Mouse (Mus musculus): ENCODE data around the gene Pomp.

The Pomp gene

DNA sequence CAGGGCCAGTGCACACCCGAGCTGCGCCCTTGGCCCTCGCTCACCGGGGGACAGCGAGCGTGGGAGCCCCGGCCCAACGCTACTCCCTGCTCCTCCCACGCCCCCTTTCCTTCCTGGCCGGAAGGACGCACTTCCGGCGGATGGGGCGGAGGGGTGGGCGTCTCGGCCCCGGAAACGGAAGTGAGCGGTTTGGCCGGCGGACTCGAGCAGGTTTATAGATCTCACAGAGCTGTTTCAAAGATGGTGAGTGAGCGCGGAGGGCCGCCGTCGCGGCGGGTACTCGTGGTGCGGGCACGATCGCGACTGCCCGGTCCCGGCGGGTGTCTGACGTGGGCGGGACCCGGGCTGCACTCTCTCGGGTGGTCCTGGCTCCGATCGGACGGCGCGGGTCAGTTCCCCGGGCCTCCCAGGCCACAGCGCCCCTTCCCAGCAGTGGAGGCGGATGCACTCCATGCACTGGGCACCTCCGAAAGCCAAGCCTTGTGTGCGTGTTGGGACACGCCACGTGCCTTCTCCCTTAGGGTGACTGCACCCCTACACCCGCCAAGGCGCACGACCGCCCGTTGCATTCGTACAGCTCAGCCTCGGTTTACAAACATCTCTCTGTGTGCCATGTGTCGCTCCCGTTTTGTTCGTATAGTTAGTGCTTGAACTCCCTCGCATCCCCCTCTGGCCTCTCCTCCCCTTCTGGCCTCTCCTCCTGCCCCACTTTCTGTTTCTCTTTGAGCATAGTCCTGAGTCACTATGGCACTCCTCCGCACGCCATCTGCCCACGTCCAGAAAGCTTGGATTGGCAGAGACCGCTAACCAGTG, at the start of gene Pomp:
Gene Pomp (plus strand): TSS at position 13 of the 813 bp plus-strand sequence.
- peak; percentile 66 to 85 for DNase-seq (ENCODE audit: low spot score in 2 of 2)

- no peak for DNase-seq (ENCODE audit: low spot score in 2 of 2)
These were observed 47.8 kb upstream of the Pomp start for GRCm38 (mm10) chr5:147812255-147813040.

DNA sequence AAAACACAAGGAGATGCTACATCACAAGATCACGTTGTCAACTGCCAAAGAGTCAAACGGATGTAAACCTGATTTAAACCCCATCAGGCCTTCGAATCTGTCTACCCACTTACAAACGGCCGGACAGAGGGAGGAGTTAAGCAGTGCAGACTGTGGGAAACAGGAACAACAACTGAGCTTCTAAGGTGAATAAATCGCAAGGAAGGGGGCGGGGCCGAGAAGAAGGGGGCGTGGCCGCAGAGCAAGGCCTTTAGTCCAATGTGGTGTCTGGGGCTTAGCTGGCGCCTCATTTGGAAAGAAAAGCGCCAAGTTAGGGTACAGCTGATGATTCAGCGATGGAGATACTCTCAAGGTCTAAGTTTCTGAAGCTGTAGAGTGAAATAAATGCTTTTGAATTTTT, 45.3 kb upstream of the Pomp start:
- DNase-seq (ENCODE audit: low spot score in 2 of 2), result no peak

GRCm38 (mm10) chr5:147815592-147815991, 44.7 kb upstream of the Pomp start:
- DNase-seq (ENCODE audit: low spot score in 2 of 2), result no peak

DNA sequence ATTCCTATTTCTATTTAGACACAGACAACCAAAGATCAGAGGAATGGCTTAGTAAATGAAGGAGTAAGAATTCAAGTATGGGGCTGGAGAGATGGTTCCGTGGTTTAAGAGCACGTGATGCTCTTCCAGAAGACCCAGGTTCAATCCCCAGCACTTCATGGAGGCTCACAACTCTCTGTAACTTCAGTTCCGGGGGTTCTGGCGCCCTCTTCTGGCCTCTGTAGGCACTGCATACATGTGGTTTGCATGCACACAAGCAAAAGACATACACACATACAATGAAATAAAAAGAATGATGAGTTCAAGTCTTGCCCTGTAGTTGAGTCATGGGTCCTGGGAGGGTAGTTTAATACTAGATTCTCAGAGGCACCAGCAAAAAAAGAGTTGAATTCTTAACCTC, 43.8 kb upstream of the Pomp start:
- no peak for DNase-seq (ENCODE audit: low spot score in 2 of 2)

DNA sequence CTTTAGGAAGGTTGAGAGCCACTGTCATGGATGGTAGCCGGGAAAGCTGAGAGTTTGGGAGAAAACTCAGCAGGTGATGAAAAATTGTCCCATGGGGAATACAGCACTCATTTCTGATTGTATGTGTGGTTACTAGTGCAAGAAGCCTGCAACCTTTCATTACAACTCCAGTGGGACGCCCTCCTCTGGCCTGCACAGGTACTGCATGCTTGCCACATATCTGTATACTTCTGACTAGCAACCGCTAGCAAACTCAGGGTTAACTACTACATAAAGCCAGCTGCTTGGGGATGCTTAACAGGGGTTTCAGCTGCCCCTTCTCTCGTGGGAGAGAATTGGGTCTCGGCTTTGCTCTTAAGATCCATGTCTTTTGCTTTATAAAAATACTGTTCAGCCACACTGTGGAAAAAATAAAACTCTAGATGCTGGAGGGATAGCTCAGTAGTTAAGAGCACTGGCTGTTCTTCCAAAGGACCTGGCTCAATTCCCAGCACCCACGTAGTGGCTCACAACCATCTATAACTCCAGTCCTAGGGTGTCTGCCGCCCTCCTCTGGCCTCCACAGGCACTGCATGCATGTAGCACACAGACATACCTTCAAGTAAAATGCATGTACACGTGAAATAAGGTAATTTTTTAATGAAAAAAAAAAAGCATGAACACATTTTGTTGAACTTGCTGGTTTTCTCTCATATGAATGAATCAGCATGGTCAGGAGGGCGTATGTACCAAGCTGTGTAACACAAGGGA, 42.3 kb upstream of the Pomp start:
- DNase-seq (ENCODE audit: low spot score in 2 of 2), result no peak

- DNase-seq (ENCODE audit: low spot score in 2 of 2), result no peak
These were observed 41.4 kb upstream of the Pomp start for GRCm38 (mm10) chr5:147818866-147819265.

DNA sequence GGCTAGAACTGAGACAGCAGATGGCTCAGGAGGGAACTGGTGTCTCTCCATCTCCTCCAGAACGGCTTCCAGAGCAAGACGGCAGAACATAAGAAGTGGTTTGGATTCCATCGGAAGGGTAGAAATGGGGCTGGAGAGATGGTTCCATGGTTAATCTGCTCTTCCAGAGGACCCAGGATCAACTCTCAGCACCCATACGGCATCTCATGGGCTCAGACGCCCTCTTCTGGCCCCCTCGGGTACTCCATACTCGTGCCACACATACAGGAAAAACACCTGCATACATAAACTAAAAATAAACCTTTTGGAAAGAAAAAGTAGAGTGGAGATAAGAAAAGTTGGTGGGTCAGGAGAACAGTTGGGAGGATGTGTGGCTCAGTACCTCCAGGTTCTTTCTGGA, 40.4 kb upstream of the Pomp start:
- no peak for DNase-seq (ENCODE audit: low spot score in 2 of 2)

DNA sequence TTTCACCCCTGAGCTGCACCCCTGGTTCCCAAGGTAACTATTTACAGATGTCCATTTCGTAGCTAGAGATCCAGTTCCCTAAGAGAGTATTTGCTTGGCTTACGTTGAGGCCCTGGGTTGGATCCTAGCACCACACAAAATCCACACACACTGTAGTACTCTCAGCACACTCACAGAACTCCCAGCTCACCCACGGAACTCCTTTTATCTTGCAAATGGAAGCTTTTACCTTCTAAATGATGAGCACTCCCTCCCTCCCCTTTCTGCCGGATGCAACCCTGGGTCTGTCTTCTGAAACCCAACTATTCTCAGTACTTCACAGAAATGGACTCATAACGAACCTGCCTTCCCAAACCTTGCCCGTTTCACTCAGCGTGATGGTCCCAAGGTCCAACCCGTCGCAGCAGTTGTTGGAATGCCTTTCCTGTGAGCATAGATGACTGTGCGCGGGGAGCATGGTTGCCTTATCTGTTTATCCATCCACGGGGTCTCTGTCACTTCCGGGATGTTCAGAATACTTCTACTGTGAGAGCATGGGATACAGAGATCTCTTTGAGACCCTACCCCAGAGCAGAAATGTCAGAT, 36.1 kb upstream of the Pomp start:
- DNase-seq (ENCODE audit: low spot score in 2 of 2), result peak in 1 of 2 experiments; percentile 7

DNA sequence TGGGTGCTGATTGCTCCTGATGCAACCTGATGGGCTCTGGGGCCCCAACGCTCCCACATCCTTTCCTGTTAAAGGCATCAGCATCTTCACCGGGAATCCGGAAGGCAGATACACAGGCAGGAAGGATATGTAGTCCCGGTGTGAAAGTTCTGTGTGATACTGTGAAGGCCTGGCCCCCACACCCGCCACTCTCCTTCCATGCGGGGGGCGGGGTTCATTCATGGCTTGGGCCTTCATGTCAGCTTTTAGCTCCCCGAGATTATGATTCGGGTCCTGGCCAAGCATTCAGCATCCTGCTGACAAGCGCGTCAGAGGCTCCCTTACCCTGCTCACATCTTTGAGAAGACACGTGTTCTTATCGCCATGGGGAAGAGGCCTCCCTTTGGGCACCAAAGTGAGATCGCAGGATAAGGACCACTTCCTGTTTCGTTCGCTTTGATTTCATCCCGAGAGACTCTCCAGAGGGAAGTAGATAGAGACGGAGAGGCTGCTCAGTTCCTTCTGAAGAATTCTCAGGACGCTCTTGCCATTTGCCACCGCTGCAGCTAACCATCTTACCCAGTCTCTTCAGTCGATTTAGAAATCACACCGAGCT, 34.8 kb upstream of the Pomp start:
- peak in 1 of 2 experiments; percentile 10 for DNase-seq (ENCODE audit: low spot score in 2 of 2)

DNA sequence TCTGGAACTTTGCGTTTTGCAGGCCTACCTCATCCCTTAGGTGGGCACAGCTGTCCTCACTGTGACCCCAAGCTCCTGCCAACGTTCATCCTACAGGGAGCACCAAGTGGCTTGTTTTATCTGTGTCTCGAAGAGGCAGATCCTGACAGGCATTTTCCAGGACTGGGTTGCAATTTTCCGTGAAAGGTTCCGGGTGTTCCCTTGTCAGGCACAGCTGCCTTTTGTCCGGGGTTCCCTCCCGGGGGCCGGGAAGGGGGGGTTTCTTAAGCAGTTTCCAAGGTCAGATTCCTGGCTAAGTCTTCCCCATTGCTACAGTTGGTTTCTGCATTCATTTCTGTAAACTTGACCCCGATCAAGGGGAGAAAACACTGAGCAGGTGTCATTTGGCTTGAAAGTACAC, 34.2 kb upstream of the Pomp start:
- DNase-seq (ENCODE audit: low spot score in 2 of 2), result peak in 1 of 2 experiments; percentile 8

- peak in 1 of 2 experiments; percentile 3 for DNase-seq (ENCODE audit: low spot score in 2 of 2)
These were observed 33.7 kb upstream of the Pomp start for GRCm38 (mm10) chr5:147826546-147826945.

- no peak for DNase-seq (ENCODE audit: low spot score in 2 of 2)
These were observed 31.4 kb upstream of the Pomp start for GRCm38 (mm10) chr5:147828846-147829245.

DNA sequence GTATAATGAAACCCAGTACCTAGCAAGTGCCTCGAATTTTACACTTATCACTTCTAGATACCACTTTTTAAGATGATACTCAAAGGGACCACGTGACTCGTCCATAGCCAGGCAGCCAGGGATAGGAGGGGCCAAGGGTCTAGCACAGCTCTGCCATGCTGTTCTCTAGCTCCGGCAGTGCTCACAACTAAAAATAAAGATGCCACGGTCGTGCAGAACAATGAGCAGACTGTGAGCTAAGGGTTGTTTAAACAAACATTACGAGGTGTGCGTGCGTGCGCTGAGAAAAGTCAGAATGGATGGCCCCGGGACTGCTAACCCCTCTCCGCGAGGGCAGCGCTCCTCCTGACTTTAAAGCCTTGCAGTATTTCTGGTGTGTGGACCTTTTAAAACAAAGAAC, 27.4 kb upstream of the Pomp start:
- no peak for DNase-seq (ENCODE audit: low spot score in 2 of 2)

- no peak for DNase-seq (ENCODE audit: low spot score in 2 of 2)
These were observed 25.3 kb upstream of the Pomp start for GRCm38 (mm10) chr5:147834841-147835500.

DNA sequence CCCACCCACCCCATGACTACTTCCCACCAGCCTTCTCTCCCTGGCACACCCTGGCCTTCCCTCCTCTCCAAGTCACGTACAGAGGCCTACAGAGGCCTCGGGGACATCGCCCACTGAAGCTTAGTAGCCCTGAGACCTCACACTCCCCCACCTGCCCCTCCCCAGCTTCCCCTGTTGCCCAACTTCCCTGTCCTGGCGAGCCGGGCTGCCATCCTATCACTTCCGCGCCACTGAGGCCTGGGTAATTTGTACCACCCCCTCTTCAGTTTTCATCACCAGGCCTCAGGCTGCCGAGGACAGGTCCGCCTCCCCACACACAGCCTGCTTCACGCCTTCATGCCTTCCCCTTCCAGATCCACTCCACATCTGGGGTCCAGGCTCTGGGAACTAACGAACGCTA, 20.8 kb upstream of the Pomp start:
- no peak for DNase-seq (ENCODE audit: low spot score in 2 of 2)

DNA sequence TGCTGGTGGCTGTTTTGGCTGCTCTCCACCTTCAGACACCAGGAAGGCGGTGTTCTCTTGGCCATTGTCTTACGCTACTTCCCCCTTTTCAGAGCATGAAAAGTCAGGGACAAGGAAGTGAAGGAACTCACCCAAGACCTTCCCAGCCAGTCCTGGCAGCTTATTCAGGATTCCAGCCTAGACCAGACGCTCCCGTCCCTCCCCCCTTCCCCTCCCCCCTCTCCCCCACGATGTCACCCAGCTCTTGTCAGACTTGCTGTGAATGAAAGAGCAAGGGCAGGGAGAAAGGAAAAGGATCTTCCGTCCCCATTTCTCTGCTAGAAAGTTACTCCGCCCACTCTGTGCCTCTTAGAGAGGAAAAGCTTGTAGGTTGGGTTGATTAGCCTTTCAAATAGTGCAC, 16.9 kb upstream of the Pomp start:
- DNase-seq (ENCODE audit: low spot score in 2 of 2), result no peak

DNA sequence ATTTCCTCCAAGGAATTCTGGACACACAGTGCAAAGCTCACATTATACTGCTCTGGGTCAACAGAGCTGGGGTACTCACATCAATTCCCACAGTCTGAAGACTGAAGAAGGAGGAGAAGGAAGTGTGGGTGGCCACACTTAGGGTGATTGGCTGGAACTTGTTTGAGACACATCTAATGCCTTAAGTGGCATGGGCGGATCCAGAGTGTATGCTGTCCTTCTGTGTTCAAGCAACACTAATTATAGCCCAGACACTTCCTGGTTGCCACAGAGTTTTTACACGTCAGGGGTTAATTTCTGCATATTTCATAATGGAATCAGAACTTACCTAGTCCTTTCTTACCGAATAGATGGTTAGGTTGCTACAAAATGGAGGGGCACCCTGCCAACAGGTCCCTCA, 14.9 kb upstream of the Pomp start:
- no peak for DNase-seq (ENCODE audit: low spot score in 2 of 2)

- DNase-seq (ENCODE audit: low spot score in 2 of 2), result no peak
These were observed 12.9 kb upstream of the Pomp start for GRCm38 (mm10) chr5:147847361-147847760.

GRCm38 (mm10) chr5:147848164-147848863, 11.9 kb upstream of the Pomp start:
- DNase-seq (ENCODE audit: low spot score in 2 of 2), result peak; percentile 30 to 66

All from spleen, postnatal 10 days (tissue).